Mouse (Mus musculus): ENCODE measurements around the gene Zfp64.

DNA sequence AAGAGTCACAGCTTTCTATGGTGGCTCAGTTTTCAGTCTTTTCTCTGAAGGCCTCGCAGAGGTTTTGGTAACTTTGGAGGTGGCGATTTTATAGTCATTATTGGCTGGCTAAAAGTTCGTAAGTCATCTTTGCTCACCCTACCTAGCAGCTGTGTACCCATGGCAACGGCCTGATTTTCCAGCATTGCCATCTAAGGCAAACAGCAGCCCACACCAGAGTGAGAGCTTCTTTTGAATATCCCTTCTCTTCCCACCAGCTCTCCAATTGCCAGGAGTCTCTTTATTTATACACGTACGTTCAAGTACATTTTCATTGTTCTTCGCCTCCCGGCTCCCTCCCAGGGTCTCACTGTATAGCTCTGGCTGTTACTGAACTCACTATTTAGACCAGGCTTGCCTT lies 59.9 kb downstream of the Zfp64 start:
- TF ChIP-seq CTCF (IDR thresholded peaks at IDR 0.05; ENCODE audit: low read depth), result no peak
- no peak for TF ChIP-seq EP300 (IDR thresholded peaks at IDR 0.05; ENCODE audit: low read depth)
